Mouse (Mus musculus) CH12.LX (cell line): Measurements from ENCODE around the gene Akt3. TPM values are rescaled to one million over a fixed set of nuclear protein-coding genes. Genes with fewer than 3 reads are reported as not detected.

Experiments
- DNase-seq: peaks from one replicate; pipeline ENCODE4 v3.0.0-alpha.2; 2013; ENCODE audit errors: extremely low read depth
- H3K27ac ChIP-seq: 2 replicates; pipeline ENCODE4 v1.5.1; 2012; ENCODE audit warnings: low read depth, mild to moderate bottlenecking, control low read depth, moderate library complexity; ENCODE audit not compliant: insufficient read depth
- H3K27me3 ChIP-seq: replicated peaks from 2 replicates; pipeline ENCODE3; 2012; ENCODE audit warnings: inconsistent platforms
- H3K36me3 ChIP-seq, 2 experiments: replicated peaks in 1 of 2; 2 replicates each; pipeline versions ENCODE3 to v1.6.1; 2012; ENCODE audit warnings: inconsistent platforms in 1 of 2, low read length in 1 of 2, mild to moderate bottlenecking in 1 of 2, mixed read lengths in 1 of 2, moderate library complexity in 1 of 2; ENCODE audit not compliant: control insufficient read depth in 1 of 2, insufficient read depth in 1 of 2
- H3K4me1 ChIP-seq, 2 experiments: 2 replicates each; pipeline ENCODE4 v1.6.1; 2012; ENCODE audit warnings: inconsistent platforms in 1 of 2, moderate library complexity in 1 of 2; ENCODE audit not compliant: insufficient read depth in 2 of 2, control insufficient read depth in 1 of 2
- H3K4me2 ChIP-seq: 2 replicates; pipeline ENCODE4 v1.6.1; 2012; ENCODE audit warnings: low read depth, mild to moderate bottlenecking, control low read depth; ENCODE audit not compliant: poor library complexity, insufficient read depth, severe bottlenecking
- H3K4me3 ChIP-seq, 3 experiments: fragments of 150-350 bp in 1 of 3; sonication (generic) in 1 of 3; replicated peaks in 1 of 3; 2 replicates each; pipeline versions ENCODE3 to v1.5.1; 2011 to 2012; ENCODE audit warnings: low read depth in 2 of 3, low read length in 2 of 3, mild to moderate bottlenecking in 2 of 3, moderate library complexity in 2 of 3, control low read depth in 1 of 3, improper control_type of control experiment in 1 of 3, inconsistent platforms in 1 of 3, mixed read lengths in 1 of 3; ENCODE audit not compliant: poor library complexity in 1 of 3
- H3K79me2 ChIP-seq: replicated peaks from 2 replicates; pipeline ENCODE4 v1.6.1; 2012; ENCODE audit warnings: mild to moderate bottlenecking, moderate library complexity; ENCODE audit not compliant: control insufficient read depth, poor library complexity, insufficient read depth, severe bottlenecking; ENCODE audit errors: extremely low read depth
- H3K9ac ChIP-seq: 2 replicates; pipeline ENCODE4 v1.6.1; 2012; ENCODE audit warnings: low read depth, mild to moderate bottlenecking, control low read depth, moderate library complexity; ENCODE audit not compliant: insufficient read depth
- H3K9me3 ChIP-seq: replicated peaks from 2 replicates; pipeline ENCODE3; 2012; ENCODE audit warnings: low read length, inconsistent platforms, mixed read lengths
- BHLHE40 ChIP-seq: IDR thresholded peaks from 2 replicates; pipeline ENCODE4 v1.6.1; 2011; ENCODE audit warnings: mild to moderate bottlenecking, low read depth, low read length, improper control_type of control experiment
- CTCF ChIP-seq, 2 experiments: IDR thresholded peaks in 1 of 2; conservative IDR thresholded peaks in 1 of 2; 2 replicates each; pipeline ENCODE4 v1.5.1; 2011 to 2012; ENCODE audit warnings: low read depth in 2 of 2, low read length in 2 of 2, improper control_type of control experiment in 1 of 2, inconsistent platforms in 1 of 2, mild to moderate bottlenecking in 1 of 2, moderate library complexity in 1 of 2
- E2F4 ChIP-seq: IDR thresholded peaks from 2 replicates; pipeline ENCODE4 v1.6.1; 2011; ENCODE audit warnings: low read depth, low read length, improper control_type of control experiment; ENCODE audit not compliant: insufficient replicate concordance
- EP300 ChIP-seq: IDR thresholded peaks from 2 replicates; pipeline ENCODE4 v1.6.1; 2011; ENCODE audit warnings: low read length, improper control_type of control experiment
- ETS1 ChIP-seq: conservative IDR thresholded peaks from 2 replicates; pipeline ENCODE4 v1.6.1; 2012; ENCODE audit warnings: low read depth, mild to moderate bottlenecking, inconsistent platforms, low read length, improper control_type of control experiment, moderate library complexity
- GABPA ChIP-seq: IDR thresholded peaks from 2 replicates; pipeline ENCODE4 v1.6.1; 2012; ENCODE audit warnings: low read depth, low read length, improper control_type of control experiment, inconsistent platforms; ENCODE audit not compliant: insufficient replicate concordance
- HCFC1 ChIP-seq: IDR thresholded peaks from 2 replicates; pipeline ENCODE4 v1.6.1; 2012; ENCODE audit warnings: low read depth, mild to moderate bottlenecking, inconsistent platforms, low read length, improper control_type of control experiment
- JUN ChIP-seq: IDR thresholded peaks from 2 replicates; pipeline ENCODE4 v1.6.1; 2011; ENCODE audit warnings: low read depth, mild to moderate bottlenecking, low read length, improper control_type of control experiment, moderate library complexity; ENCODE audit not compliant: insufficient read depth
- JUND ChIP-seq: conservative IDR thresholded peaks from 2 replicates; pipeline ENCODE4 v1.6.1; 2011; ENCODE audit warnings: low read depth, low read length, improper control_type of control experiment
- MEF2A ChIP-seq: IDR thresholded peaks from 2 replicates; pipeline ENCODE4 v1.6.1; 2014; ENCODE audit warnings: low read depth, mild to moderate bottlenecking, inconsistent platforms, low read length, improper control_type of control experiment, borderline replicate concordance
- MYC ChIP-seq: IDR thresholded peaks from 2 replicates; pipeline ENCODE4 v1.6.1; 2011; ENCODE audit warnings: low read depth, mild to moderate bottlenecking, improper control_type of control experiment, low read length
- PAX5 ChIP-seq: IDR thresholded peaks from 2 replicates; pipeline ENCODE4 v1.6.1; 2012; ENCODE audit warnings: low read length, inconsistent platforms, mixed read lengths
- POLR2A ChIP-seq: IDR thresholded peaks from 2 replicates; pipeline ENCODE4 v1.6.1; 2011; ENCODE audit warnings: low read depth, mild to moderate bottlenecking, improper control_type of control experiment, low read length
- RAD21 ChIP-seq: IDR thresholded peaks from 2 replicates; pipeline ENCODE4 v1.6.1; 2011; ENCODE audit warnings: low read depth, mild to moderate bottlenecking, low read length, improper control_type of control experiment, moderate library complexity
- SMC3 ChIP-seq: IDR thresholded peaks from 2 replicates; pipeline ENCODE4 v1.6.1; 2011; ENCODE audit warnings: low read depth, low read length, improper control_type of control experiment
- TBP ChIP-seq: conservative IDR thresholded peaks from 2 replicates; pipeline ENCODE4 v1.6.1; 2011; ENCODE audit warnings: low read depth, low read length, improper control_type of control experiment
- TCF12 ChIP-seq: IDR thresholded peaks from 2 replicates; pipeline ENCODE4 v1.6.1; 2014; ENCODE audit warnings: low read depth, mild to moderate bottlenecking, inconsistent platforms, low read length, improper control_type of control experiment
- UBTF ChIP-seq: IDR thresholded peaks from 2 replicates; pipeline ENCODE4 v1.6.1; 2012; ENCODE audit warnings: low read depth, mild to moderate bottlenecking, inconsistent platforms, low read length, improper control_type of control experiment, moderate library complexity
- ZC3H11A ChIP-seq: IDR thresholded peaks from 2 replicates; pipeline ENCODE4 v1.6.1; 2012; ENCODE audit warnings: low read depth, mild to moderate bottlenecking, inconsistent platforms, low read length, improper control_type of control experiment
- ZKSCAN1 ChIP-seq: IDR thresholded peaks from 2 replicates; pipeline ENCODE4 v1.6.1; 2012; ENCODE audit warnings: low read depth, inconsistent platforms, low read length, improper control_type of control experiment, borderline replicate concordance
- dilution Hi-C: fragments of 300-500 bp; cut with MboI; formaldehyde crosslinking; loops from 2 replicates; pipeline ENCODE4 v1.14.3; 2020; ENCODE audit warnings: low sequenced_read_pairs; ENCODE audit not compliant: extremely low pct_unique_long_range_greater_than_20kb, extremely low pct_ligation_motif_present
- in situ Hi-C: fragments of 300-500 bp; cut with MboI; formaldehyde crosslinking; loops from 3 replicates; pipeline ENCODE4 v1.14.3; 2019; ENCODE audit warnings: low sequenced_read_pairs, low pct_ligation_motif_present, low pct_unique_long_range_greater_than_20kb, mixed read lengths
- polyA plus RNA-seq: library from polyadenylated mRNA; unstranded; fragments of >175 nt; gene quantifications from 2 replicates; pipeline ENCODE4 v1.2.1, GENCODE M21; 2012; ENCODE audit warnings: low read depth; ENCODE audit not compliant: insufficient read length
- total RNA-seq, 2 experiments: library from RNA; depleted of rRNA; stranded (reverse); fragments of 300-350 nt in 1 of 2; fragments of >200 nt in 1 of 2; gene quantifications; 2 replicates each; pipeline ENCODE4 v1.2.3; 2012 to 2014

Gene Akt3
- total and polyA plus RNA-seq, 3 experiments = 0.34 to 1.3 (median 0.82) TPM

DNA sequence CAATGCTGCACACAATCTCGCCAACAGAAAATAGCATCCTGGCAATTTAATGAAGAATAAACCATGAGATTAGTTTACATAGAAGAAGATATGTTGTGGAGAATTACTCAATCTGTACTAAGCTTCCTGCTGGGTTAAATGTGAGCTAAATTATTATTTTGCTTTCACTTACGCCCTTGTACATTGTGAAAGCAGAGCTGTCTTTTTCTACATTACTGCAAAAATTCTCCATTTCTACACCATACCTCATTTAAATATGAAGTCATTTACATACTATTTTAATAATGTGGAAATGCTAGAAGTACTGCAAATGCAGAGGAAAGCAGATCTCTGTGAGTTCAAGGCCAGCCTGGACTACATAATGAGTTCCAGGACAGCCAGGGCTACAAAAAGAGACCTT is 116.5 kb downstream of the Akt3 start:
- no peaks in the 10 kb centered on the region for H3K36me3 ChIP-seq
- in situ Hi-C loops = no loop called here

DNA sequence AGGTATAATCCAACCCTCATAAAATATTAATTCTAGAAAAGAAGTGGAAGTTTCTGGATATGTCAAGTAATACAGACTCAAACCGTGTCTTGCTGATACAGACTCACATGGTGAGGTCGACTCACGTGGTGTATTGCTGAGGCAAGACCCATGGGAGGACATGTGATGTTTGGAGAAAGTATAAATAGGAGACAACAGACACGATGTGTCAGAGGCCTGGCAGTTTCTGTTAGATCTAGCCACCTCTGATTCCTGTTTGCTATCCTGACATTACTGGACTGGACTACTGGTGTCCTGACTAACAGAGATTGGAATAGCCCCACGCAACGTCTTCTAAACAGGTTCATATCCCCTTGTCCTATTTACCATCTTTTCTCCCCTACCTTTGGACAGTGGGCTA is 118.4 kb downstream of the Akt3 start:
- peak; percentile 7 for DNase-seq
- no peak overlapping the region for H3K4me3 ChIP-seq
- H3K36me3 ChIP-seq = no peaks in the 10 kb centered on the region
- H3K79me2 ChIP-seq = no peaks in the 10 kb centered on the region
- no peak overlapping the region for H3K4me2 ChIP-seq
- no peaks in the 10 kb centered on the region for H3K9me3 ChIP-seq
- in situ Hi-C loops (no loop called here), dilution Hi-C loops (no loop called here)
- H3K4me1 ChIP-seq = peaks cover 0 to 4% of the 10 kb centered on the region in 2 experiments; a peak in 1 of 4 replicates
- H3K27ac ChIP-seq = no peak overlapping the region
- no peak overlapping the region for H3K9ac ChIP-seq
- TF ChIP-seq TCF12 (no peak), BHLHE40 (peak; percentile 35; the same call in 1 of the 2 replicates)
- H3K27me3 ChIP-seq = no peaks in the 10 kb centered on the region

More for the DNA sequence above, 116.5 kb downstream of the Akt3 start:
- H3K9me3 ChIP-seq = no peaks in the 10 kb centered on the region
- no peak for DNase-seq
- H3K27ac ChIP-seq = no peak overlapping the region
- TF ChIP-seq SMC3 (no peak), TCF12 (no peak), PAX5 (no peak), POLR2A (no peak), MYC (no peak), RAD21 (no peak), UBTF (no peak), EP300 (no peak), E2F4 (no peak), ZKSCAN1 (no peak)
- no peak overlapping the region for H3K9ac ChIP-seq
- peaks cover 0 to 4% of the 10 kb centered on the region in 2 experiments; a peak in 1 of 4 replicates for H3K4me1 ChIP-seq
- no peak overlapping the region for H3K4me2 ChIP-seq
- H3K27me3 ChIP-seq = no peaks in the 10 kb centered on the region
- H3K79me2 ChIP-seq = no peaks in the 10 kb centered on the region
- H3K4me3 ChIP-seq = no peak overlapping the region
- dilution Hi-C loops = no loop called here

DNA sequence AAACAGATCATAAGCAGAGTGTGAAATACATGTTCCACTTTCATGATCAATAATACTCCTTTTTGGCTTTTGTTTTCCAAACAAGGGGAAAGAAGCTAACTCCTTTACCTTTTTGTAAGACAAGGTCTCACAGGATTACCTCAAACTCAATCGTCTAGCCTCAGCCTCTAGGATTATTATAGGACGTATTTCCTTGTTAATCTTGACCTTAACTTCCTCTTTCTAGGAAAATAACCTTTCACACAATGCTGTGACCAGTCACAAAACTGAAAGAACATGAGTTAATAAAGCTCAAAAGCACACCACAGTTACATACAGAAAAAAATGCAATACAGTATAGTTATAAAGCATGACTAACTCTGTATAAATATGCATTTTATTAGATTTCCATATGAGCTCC is 126.5 kb downstream of the Akt3 start:
- Histone ChIP-seq H3K27me3 (no peaks in the 10 kb centered on the region), H3K4me2 (no peak overlapping the region), H3K4me1 (peaks cover 0 to 6% of the 10 kb centered on the region in 2 experiments; a peak in 1 of 4 replicates), H3K36me3 (no peaks in the 10 kb centered on the region), H3K9ac (no peak overlapping the region), H3K4me3 (no peak overlapping the region), H3K27ac (no peak overlapping the region), H3K9me3 (no peaks in the 10 kb centered on the region), H3K79me2 (no peaks in the 10 kb centered on the region)
- TF ChIP-seq EP300 (no peak), JUN (no peak), MEF2A (no peak), CTCF (conservative IDR thresholded peaks at IDR 0.05 in 1 of 2, IDR thresholded peaks at IDR 0.05 in 1 of 2; ENCODE audit: low read depth in 2 of 2, low read length in 2 of 2) (no peak), TBP (no peak), UBTF (no peak), ZC3H11A (no peak), E2F4 (no peak), ETS1 (no peak), GABPA (no peak), HCFC1 (no peak), JUND (no peak)
- dilution Hi-C loops (no loop called here), in situ Hi-C loops (no loop called here)
- DNase-seq = no peak
